Mouse (Mus musculus) cerebellum, adult 2 months (tissue): ENCODE measurements at regions not wholly inside any gene's neighbourhood (a gene's known extent, or its start where the extent isn't known, plus 50 kb on each side); places are given as distances from the start of the nearest gene placed in this dataset.

ENCODE experiments used
- DNase-seq, 2 experiments: peaks; one replicate each; pipeline ENCODE4 v3.0.0; 2021
- H3K27ac ChIP-seq: fragments of 200-500 bp; 2 replicates; pipeline ENCODE4 v1.5.1; 2012; ENCODE audit warnings: low read length, control low read depth, inconsistent platforms; ENCODE audit not compliant: insufficient read depth
- H3K27me3 ChIP-seq: fragments of 200-500 bp; 2 replicates; pipeline ENCODE4 v1.6.1; 2012; ENCODE audit warnings: inconsistent platforms, mild to moderate bottlenecking, low read length, moderate library complexity; ENCODE audit not compliant: control insufficient read depth, insufficient read depth
- H3K4me1 ChIP-seq: fragments of 200-500 bp; 2 replicates; pipeline ENCODE4 v1.6.1; 2011; ENCODE audit warnings: low read length; ENCODE audit not compliant: control insufficient read depth, insufficient read depth
- H3K4me3 ChIP-seq: fragments of 200-500 bp; replicated peaks from 2 replicates; pipeline ENCODE3; 2011; ENCODE audit warnings: mild to moderate bottlenecking, low read depth, low read length, control low read depth; ENCODE audit not compliant: insufficient read depth
- CTCF ChIP-seq: fragments of 200-500 bp; IDR thresholded peaks from 2 replicates; pipeline ENCODE4 v1.5.1; 2011; ENCODE audit warnings: low read depth, mild to moderate bottlenecking, control low read depth, low read length, moderate library complexity, borderline replicate concordance; ENCODE audit not compliant: insufficient read depth
- POLR2A ChIP-seq: fragments of 200-500 bp; IDR thresholded peaks from 2 replicates; pipeline ENCODE4 v1.6.1; 2011; ENCODE audit warnings: low read length, control low read depth, borderline replicate concordance; ENCODE audit not compliant: insufficient read depth
- WGBS: fragments of 180-500 bp; shearing (Covaris S2); methylation state at CpG from one replicate; pipeline ENCODE4 v1.1.7; 2018; 5-methylcytosine and 5-hydroxymethylcytosine counted together

DNA sequence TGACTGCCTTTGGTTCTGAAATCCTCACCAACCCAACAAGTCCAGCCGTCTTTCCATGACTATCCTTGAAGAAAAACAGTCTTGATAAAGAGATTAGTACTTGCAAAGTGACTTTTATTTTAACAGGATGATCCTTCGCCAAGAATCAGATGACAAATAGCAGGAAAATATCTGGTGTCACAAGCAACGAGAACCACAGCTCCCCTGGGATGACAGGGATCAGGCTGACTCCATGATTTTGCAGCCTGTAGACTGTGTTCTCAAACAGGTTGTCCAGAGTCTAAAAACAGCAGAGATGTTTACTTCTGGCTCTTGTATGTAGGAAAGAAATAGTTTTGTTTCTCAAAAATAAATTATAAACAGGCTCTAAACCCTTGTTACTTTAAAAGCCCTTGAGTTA, 63.3 kb downstream of the Tmem18 start:
- Histone ChIP-seq H3K27ac (no peak overlapping the region), H3K4me1 (no peaks in the 10 kb centered on the region), H3K4me3 (no peak overlapping the region), H3K27me3 (no peaks in the 10 kb centered on the region)
- WGBS: 57% methylated on average over 3 of the region's 3 CpGs
- no peak for TF ChIP-seq CTCF
- no peak for TF ChIP-seq POLR2A
- no peak for DNase-seq

- 44% methylated on average over 1 of the region's 1 CpGs for WGBS
- no peak for TF ChIP-seq CTCF
- TF ChIP-seq POLR2A: no peak
- no peak for DNase-seq
Measured at GRCm38 (mm10) chr12:30651506-30651905, 67.3 kb downstream of the Tmem18 start.

DNA sequence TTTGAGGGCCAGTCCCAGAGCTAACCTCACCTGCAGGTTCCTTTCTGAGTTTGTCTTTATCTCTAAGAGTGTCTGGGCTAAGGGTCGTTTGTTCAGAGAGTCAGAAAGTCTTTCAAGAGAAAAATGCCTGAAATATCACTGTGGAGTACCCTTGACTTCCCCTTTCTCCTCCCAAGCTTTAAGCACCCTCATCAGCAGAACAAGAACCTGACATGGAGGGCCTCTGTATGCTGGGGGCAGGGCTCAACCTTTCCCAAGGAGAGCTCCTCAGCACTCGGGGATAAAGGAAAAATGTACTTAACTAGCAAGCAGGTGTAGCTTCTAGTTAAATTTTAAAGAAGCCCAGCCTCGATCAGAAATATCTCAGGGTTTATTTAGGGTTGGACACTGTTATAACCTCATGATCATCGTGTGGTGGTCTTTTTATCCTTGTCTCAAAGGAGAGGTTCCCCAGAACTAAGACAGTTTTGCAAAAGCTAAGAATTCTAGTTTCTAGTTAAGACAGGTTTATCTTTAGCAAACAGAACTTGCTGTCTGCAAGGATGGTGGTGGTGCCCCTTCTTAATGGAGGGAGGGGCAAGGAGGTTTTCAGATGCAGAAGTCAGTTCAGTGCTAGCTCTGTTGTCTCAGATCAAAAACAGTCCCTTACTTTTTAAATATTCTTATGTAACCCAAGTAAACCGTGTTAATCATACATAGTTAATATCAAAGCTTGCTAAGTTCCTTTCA, 70.3 kb downstream of the Tmem18 start:
- H3K27ac ChIP-seq: no peak overlapping the region
- no peak for TF ChIP-seq POLR2A
- TF ChIP-seq CTCF: no peak
- H3K4me1 ChIP-seq: no peaks in the 10 kb centered on the region
- no peak overlapping the region for H3K4me3 ChIP-seq
- no peaks in the 10 kb centered on the region for H3K27me3 ChIP-seq
- 73% methylated on average over 5 of the region's 5 CpGs for WGBS
- DNase-seq: no peak

More at GRCm38 (mm10) chr12:30651506-30651905, 67.3 kb downstream of the Tmem18 start:
- H3K4me3 ChIP-seq: no peak overlapping the region
- no peaks in the 10 kb centered on the region for H3K27me3 ChIP-seq
- no peaks in the 10 kb centered on the region for H3K4me1 ChIP-seq
- no peak overlapping the region for H3K27ac ChIP-seq

- 76% methylated on average over 1 of the region's 1 CpGs for WGBS
- no peak for DNase-seq
- no peaks in the 10 kb centered on the region for H3K27me3 ChIP-seq
- TF ChIP-seq POLR2A (no peak), CTCF (no peak)
- no peak overlapping the region for H3K27ac ChIP-seq
- no peak overlapping the region for H3K4me3 ChIP-seq
- H3K4me1 ChIP-seq: no peaks in the 10 kb centered on the region
Measured at GRCm38 (mm10) chr12:30655076-30655421, 70.8 kb downstream of the Tmem18 start.

GRCm38 (mm10) chr12:30678826-30679225, 94.6 kb downstream of the Tmem18 start:
- no peaks in the 10 kb centered on the region for H3K27me3 ChIP-seq
- H3K4me1 ChIP-seq: no peaks in the 10 kb centered on the region
- no peak overlapping the region for H3K27ac ChIP-seq
- no peak overlapping the region for H3K4me3 ChIP-seq
- DNase-seq: no peak
- 85% methylated on average over 2 of the region's 2 CpGs for WGBS
- TF ChIP-seq POLR2A (no peak), CTCF (no peak)

- TF ChIP-seq CTCF: no peak
- no peaks in the 10 kb centered on the region for H3K27me3 ChIP-seq
- DNase-seq: no peak
- H3K4me1 ChIP-seq: no peaks in the 10 kb centered on the region
- no peak overlapping the region for H3K27ac ChIP-seq
- 73% methylated on average over 4 of the region's 4 CpGs for WGBS
- no peak overlapping the region for H3K4me3 ChIP-seq
Measured at GRCm38 (mm10) chr12:30690038-30690437, 105.8 kb downstream of the Tmem18 start.

GRCm38 (mm10) chr12:30693540-30693939, 109.3 kb downstream of the Tmem18 start:
- Histone ChIP-seq H3K27ac (no peak overlapping the region), H3K4me1 (no peaks in the 10 kb centered on the region), H3K4me3 (no peak overlapping the region), H3K27me3 (no peaks in the 10 kb centered on the region)
- WGBS: 58% methylated on average over 3 of the region's 3 CpGs
- no peak for TF ChIP-seq CTCF
- no peak for TF ChIP-seq POLR2A
- no peak for DNase-seq

GRCm38 (mm10) chr12:30698256-30698655, 114.0 kb downstream of the Tmem18 start:
- 46% methylated on average over 6 of the region's 6 CpGs for WGBS
- no peaks in the 10 kb centered on the region for H3K27me3 ChIP-seq
- TF ChIP-seq CTCF: no peak
- no peak for TF ChIP-seq POLR2A
- no peak for DNase-seq
- H3K4me3 ChIP-seq: no peak overlapping the region
- no peak overlapping the region for H3K27ac ChIP-seq
- H3K4me1 ChIP-seq: no peaks in the 10 kb centered on the region

- 81% methylated on average over 3 of the region's 3 CpGs for WGBS
- no peak for DNase-seq
- TF ChIP-seq CTCF (no peak), POLR2A (no peak)
- Histone ChIP-seq H3K27me3 (no peaks in the 10 kb centered on the region), H3K27ac (no peak overlapping the region), H3K4me1 (no peaks in the 10 kb centered on the region), H3K4me3 (no peak overlapping the region)
Measured at GRCm38 (mm10) chr12:30703691-30704090, 119.5 kb downstream of the Tmem18 start.
